Mouse (Mus musculus): ENCODE measurements around the gene Sphkap.

- TF ChIP-seq CEBPB (IDR thresholded peaks at IDR 0.05; ENCODE audit: low read depth): no peak
- no peak for TF ChIP-seq MYOG (IDR thresholded peaks at IDR 0.05; ENCODE audit: control insufficient read depth, extremely low read depth, insufficient read length)
- TF ChIP-seq CTCF (IDR thresholded peaks at IDR 0.05; ENCODE audit: control insufficient read depth, insufficient read depth, insufficient read length): no peak
- no peak for TF ChIP-seq MYOD1 (IDR thresholded peaks at IDR 0.05; ENCODE audit: control insufficient read depth, insufficient read length, low read depth)
- no peak for TF ChIP-seq MAX (IDR thresholded peaks at IDR 0.05)
- no peak for TF ChIP-seq FOSL1 (IDR thresholded peaks at IDR 0.05; ENCODE audit: insufficient read depth, low read length, poor library complexity, severe bottlenecking)
These were observed 62.4 kb downstream of the Sphkap start for GRCm38 (mm10) chr1:83345572-83345971.
